Mouse (Mus musculus) monocyte, adult 5-6 weeks (primary cell): Measurements from ENCODE around the gene Gm9767. TPM values are rescaled to one million over a fixed set of nuclear protein-coding genes. Genes with fewer than 3 reads are reported as not detected.

Source experiments
- ATAC-seq: fragments of 153-309, 156-312 bp; replicated peaks from 2 replicates; pipeline ENCODE4 v1.8.0; 2017; ENCODE audit warnings: mild to moderate bottlenecking; ENCODE audit not compliant: low TSS enrichment, insufficient number of reproducible peaks, severe bottlenecking, poor library complexity, low FRiP score
- total RNA-seq: library from RNA; stranded (forward); fragments of 200-1000, 200-491, 200-594 nt; gene quantifications from 3 replicates; pipeline ENCODE4 v1.2.3, GENCODE M21; 2017

Gm9767 gene
- total RNA-seq = not detected in 3 replicates

DNA sequence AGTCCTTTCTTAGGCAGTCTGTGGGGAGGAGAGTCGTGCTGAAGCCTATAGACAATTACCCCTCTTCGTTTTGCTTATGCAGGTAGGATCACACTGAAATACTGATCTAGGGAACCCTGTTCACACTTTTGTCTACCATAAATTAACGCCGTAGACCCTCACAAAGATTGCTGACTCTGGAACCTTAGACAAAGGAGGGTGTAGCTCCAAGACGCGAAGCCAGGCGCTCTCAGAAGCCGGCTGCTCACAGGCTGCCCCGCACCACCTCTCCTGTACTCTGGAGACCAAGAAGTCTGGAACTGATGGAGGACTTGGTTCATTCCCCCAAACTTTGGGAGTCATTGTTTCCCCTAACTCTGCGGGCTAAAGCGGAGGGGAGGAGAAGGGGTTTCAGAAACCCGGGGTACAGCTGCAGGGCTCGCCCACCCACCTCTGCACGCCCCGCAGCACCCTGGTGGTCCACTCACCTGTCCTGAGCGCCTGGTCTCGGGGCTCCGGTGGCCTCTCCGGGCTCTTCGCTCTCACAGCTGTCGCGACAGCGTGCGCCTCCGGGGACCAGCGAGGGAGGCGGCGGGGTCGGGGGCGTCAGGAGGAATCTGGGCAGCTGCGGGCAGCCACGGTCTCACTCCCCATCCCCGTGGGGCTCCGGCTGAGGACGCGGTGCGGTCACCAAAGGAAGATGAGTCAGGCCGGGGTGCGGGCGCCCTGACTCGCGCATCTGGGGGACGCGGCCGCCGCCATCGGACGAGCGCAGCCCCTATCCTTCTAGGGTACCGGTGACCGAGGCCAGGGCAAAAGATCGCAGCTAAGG is at the start of gene Gm9767:
Gene Gm9767, plus strand, starts transcription at position 585 of the 811 bp plus-strand sequence.
- no peak for ATAC-seq

DNA sequence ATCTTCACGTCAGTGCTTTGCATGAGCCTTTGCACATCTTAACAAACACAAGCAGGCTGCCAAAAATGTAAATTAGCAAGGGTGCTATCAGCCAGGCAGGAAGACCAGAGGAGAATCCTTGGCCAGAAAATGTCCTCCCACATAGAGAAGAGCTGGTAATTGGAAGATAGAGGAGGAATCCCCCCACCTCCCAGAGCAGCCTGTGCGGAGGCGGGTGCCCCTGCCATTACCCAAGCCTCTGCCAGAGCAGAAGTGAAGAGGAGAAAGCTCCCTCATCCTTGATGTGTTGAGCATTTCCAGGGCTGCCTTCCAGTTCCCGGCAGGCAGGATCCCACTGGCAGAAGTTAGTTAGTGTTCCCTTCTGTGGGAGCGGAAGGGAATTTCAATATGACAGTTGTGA is 43.1 kb upstream of the Gm9767 start:
- ATAC-seq = no peak

DNA sequence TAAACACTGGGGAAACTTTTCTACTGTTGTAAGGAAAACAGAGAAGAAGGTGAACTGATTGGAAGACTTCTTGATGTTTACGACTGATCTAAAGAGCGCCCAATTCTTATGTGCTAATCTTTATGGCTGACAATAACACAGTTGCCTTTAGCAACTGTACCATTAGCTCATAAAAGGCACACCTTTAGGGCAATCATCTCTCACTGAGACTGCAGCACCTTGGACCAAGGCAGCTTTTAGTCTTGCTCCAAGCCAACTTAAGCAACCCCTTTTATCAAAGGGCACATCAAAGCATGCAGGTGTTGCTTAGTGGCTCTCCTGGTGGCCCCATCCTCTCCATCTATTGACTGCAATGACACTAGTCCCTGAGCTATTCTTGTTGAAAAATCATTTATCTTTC is 26.9 kb upstream of the Gm9767 start:
- no peak for ATAC-seq

- ATAC-seq = no peak
Observed at GRCm38 (mm10) chr10:26059662-26060307, 18.3 kb upstream of the Gm9767 start.

- no peak for ATAC-seq
Observed at GRCm38 (mm10) chr10:26063071-26063470, 15.0 kb upstream of the Gm9767 start.

DNA sequence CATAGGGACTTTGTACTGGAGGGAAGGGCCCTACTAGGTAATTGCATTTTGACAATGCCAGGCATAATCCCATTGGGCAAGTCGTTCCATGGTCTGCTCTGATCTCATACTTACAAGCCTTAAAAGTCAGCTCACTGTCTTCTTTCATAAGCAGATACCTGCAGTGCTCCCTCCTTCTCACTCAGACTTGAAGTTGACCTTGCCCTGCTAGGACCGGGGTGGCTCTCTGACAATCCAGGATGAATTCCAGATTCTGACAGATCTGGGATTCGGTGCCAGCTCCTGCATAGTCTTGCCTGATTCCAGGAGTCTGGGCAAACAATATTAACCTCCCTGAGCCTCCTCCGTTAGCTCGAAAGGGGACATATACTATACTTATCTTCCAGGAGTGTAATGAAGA is 6.1 kb upstream of the Gm9767 start:
- no peak for ATAC-seq

- ATAC-seq = no peak
Observed at GRCm38 (mm10) chr10:26076949-26077348, 1.1 kb upstream of the Gm9767 start.

- no peak for ATAC-seq
Observed at GRCm38 (mm10) chr10:26078521-26079142, 577 bp downstream of the Gm9767 start, which contains the start of gene Tmem200a. Gene Tmem200a, minus strand, starts transcription at chr10:26079052.

DNA sequence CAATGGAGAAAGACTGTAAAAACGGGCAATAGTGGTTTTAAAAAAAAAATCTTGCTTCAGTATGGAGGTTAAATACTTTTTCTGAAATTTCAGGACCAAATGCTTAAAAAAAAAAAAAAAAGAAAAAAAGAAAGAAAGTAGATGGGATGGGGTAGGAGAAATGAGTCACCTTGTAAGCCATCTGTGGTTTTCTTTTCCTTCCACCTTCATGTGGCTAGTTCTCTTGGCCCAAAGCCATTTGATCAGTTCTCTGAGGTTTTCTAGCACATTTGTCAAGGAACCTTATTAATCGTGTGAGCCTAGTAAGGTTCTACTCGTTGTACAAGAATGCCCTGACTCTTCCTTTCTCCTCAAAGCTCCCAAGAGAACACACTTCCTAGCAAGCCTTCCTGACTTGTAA is 1.6 kb downstream of the Gm9767 start:
- ATAC-seq = no peak

DNA sequence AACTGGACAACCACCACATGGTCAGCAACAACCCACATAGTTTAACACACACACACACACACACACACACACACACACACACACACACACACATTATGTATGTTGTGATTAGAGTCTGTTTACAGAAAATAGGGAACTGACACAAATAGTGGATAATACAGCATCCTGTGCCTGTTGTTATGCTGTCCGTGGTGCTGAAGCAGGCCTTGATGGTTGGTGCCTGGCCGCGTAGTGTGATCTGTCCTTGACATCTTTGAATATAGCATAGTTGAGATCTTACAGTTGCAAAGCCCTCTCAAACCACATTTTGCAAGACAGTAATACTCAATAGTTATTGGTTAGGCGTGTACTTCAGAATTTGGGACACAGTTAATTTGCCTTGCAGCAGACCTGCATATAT is 4.0 kb downstream of the Gm9767 start:
- ATAC-seq = no peak

- no peak for ATAC-seq
Observed at GRCm38 (mm10) chr10:26103330-26103982, 25.4 kb downstream of the Gm9767 start.

- no peak for ATAC-seq
Observed at GRCm38 (mm10) chr10:26114409-26114808, 36.4 kb downstream of the Gm9767 start.

GRCm38 (mm10) chr10:26119067-26119821 is 41.2 kb downstream of the Gm9767 start:
- ATAC-seq = no peak

DNA sequence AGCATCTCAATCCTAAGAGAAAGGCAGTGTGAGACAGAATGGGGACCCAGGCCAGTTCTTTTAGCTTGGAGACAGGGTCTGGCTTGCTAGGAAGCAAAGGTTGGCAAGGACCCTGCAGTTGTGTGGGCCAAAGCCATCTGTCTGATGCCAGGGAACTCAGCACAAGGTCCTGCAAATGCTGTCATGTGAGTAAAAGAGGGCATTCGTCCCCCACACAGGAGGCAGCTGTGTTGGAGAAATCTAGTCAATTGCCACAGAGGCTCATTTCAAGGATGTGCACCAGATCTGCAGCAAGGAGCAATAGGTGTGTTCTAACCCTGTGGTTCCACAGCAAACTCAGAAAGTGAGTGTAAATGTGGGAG is 41.7 kb downstream of the Gm9767 start:
- ATAC-seq = no peak

Other genes with a start within 250 kb of the Gm9767 start
- 0.39 TPM in 1 of 3 replicates, not detected in the others for gene Tmem200a, start 797 bp downstream of the Gm9767 start, total RNA-seq
- 40.3 to 266 TPM (median 54.9 TPM) in 3 replicates for gene Samd3, start 151.5 kb downstream of the Gm9767 start, total RNA-seq